Mouse (Mus musculus): Measurements from ENCODE around the gene Mindy3.
"Not testable (repeated sequence)": the region's sequence is repeated elsewhere in the genome, so short reads cannot be mapped to it uniquely, and the experiment has no call there.

Mindy3 gene

DNA sequence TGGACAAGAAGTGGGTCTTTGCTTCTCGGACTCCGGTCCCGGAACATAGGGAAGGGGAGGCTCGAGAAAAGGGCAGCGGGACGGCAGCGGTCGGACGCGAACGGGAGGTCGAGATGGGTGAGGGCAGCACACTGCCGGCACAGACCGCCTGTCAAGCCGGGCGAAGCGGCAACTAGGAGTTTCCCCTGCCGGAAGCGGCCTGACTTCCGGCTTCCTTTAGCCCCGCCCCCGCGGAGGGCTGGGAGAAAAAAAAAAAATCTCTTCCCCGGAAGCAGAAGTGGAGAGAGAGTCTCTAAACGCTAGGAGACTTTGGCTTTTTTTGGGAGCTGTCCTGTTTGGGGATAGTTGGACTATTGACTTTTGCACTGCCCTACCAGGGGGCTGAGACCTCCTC, at the start of gene Mindy3:
Gene Mindy3, minus strand, starts transcription at position 209 of the 394 bp plus-strand sequence.
- peak; percentile 79 for DNase-seq (ENCODE audit: low read depth)

DNA sequence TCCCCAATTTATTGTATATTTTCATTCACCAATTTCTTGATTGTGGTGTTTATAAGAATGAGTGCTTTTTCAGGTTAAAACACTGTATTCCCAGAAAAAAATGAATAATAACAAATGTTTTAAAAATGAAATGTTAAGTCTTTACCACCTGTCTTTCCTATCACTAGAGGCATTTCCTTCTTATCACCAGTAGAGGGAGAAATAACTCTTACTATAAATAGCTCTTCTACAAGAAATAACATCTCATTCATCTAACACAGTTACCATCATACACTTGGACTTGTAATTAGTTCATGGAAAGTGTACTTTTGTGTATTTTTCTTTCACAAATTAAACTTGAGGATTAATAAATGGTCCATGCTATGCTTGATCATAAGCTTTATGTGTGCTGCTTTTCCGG, 40.5 kb upstream of the Mindy3 start:
- DNase-seq (ENCODE audit: low read depth) = no peak

DNA sequence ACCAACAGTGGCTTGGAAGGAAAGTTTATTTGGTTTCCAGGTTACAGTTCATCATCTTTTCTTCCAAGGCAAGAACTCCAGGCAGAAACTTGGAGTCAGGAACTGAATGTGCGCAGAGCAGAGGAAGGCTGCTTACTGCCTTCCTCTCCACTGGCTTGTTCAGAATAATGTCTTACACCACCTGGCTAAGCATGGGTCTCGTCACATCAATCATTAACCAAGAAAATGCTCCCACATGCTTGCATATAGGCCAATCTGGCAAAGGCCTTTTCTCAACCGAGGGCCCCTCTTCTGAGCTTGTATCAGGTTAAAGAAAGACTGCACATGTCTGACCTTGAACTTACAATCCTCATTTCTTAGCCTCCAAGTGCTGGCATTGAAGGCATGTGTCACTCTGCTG, 30.8 kb upstream of the Mindy3 start:
- DNase-seq (ENCODE audit: low read depth) = no peak

DNA sequence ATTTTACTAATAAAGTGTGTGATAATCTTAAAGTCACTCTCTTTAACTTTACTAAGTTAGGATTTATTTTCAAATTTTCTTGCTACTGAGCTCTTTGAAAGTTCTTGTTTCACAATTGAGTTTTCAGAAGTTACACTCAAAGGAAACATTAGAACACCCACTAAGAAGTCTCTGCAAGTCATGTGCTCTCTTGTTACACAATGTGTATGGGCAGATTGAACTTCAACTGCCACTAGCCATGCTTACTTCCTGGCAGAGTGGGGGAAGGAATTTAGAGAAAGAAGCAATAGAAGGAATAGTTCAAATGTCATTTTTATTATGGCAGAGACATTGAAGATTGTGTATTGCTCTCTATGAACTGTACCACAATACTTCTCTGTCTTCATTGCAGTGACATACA, 20.9 kb upstream of the Mindy3 start:
- no peak for DNase-seq (ENCODE audit: low read depth)

DNA sequence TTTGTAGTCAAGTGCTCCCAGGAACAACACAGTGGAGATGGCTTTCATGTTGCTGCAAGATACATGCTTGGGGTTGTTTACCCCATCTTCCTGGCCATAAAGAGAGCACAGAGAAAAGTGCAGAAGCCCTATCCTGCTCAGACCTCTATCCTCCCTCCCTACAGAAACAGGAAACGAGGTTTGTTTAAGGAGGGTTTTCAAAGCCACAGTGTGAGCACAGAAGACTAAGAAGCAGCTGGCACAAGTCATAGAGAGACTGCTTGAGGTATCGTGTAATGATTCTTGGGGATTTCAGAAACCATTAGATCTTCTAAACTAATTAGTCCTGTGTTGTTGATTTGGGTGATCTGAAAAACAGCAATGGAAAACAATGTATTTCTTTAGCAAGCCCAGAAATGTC, 20.3 kb upstream of the Mindy3 start:
- no peak for DNase-seq (ENCODE audit: low read depth)

DNA sequence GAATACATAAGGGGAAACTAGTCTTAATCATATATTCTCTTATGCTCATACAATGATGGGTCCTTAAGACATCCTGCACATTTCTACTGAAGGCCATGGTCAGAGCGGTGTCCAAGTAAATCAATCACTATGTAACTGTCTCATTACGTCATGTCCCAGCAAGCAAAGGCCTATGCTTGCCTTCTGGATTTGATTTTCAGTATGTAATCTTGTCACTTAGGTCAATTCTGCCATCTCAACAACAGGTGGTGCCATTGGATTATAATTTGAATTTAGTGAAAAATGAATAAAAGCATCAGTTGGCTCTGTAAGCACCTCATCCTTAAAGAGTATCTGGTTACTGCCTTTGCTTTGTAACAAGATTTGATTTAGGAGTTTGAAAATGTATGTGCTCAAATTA, 18.9 kb upstream of the Mindy3 start:
- DNase-seq (ENCODE audit: low read depth) = no peak

DNA sequence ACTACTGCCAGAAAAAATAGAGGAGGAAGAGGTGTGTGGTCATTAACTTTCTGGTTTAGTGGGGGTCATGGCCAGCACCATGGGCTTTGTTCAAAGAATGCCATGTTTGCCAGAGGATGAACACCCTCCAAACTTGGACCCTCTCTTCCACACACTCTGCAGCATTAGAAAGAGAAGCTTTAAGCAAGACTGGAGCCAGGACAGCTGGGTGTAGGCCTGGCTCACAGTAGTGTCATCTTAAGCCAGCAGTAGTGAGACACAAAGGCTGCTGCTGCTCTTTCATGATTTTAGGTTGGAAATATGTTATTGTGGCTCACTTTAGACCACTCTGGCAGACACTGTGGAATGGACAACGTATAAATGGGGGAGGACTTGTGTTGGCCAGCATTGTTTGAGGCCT, 12.8 kb upstream of the Mindy3 start:
- DNase-seq (ENCODE audit: low read depth) = no peak

DNA sequence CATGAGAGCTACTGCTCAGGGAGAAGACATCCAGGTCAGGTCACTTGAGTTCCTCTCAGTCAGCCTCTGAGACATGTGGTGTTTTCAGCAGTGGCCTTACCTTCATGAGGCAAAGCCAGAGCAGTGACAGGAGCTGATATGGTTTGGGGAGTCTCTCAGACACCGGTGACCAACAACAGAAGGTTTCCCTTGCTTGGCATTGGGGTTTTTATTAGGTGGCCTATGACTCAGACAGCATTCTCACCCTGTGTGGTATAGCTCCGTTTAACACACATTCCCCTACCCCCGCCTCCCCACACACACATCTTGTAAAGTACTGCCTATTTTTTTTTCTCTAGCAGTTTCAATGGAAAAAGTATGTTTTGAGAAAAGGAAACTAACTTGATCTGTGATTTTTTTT, 5.1 kb upstream of the Mindy3 start:
- DNase-seq (ENCODE audit: low read depth) = no peak

DNA sequence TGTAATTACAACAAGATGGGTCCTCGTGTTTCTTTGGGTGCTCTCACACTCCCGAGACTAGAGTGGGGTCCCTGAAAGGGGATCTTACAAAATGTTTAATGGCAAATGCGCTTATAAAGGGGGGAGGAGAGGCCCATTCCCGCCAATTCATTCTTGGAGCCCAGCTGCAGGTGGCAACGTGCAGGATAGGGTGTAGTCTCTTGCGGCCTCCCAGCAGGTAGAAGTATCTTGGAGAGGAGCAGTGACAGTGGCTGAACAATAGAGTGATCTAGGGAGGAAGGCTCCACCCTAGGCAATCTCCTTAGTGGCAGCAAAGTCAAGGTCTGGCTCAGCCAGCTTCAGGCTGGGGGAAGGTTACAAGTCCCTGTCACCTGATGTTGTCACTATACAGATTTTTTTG, 4.2 kb upstream of the Mindy3 start:
- not testable (repeated sequence) for DNase-seq (ENCODE audit: low read depth)

DNA sequence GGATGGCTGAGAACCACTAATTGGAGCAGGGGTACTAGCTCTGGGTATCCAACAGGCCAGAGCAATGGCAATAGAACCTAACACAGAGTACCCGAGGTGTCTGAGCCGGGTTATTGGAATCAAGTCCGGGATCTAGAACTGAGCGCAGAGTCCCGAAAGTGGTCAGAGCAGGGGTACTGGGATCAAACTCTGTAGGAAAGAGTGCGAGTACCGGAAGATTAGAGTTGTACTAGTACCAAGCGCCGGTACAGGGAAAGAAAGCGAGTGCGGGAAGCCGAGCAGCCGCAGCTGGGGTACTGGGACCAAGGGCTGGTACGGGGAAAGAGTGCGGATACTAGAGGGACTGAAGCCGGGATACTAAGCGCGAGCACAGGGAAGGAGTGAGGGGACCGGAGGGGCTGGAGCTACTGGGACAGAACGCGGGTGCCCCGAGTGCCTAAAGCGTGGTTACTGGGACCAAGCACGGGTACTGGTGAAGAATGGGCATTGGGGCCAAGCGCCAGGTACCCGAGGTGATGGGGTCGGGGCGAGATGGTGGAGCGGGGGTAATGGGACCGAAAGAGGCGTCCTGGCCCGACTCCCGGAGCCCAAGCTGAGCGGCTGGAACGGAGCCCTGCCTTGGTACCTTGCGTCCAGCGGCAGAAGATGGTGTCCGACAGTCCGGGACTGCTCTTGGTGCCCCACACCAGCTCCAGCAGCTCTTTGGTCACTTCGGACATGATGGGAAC, 572 bp downstream of the Mindy3 start:
- peak; percentile 17 for DNase-seq (ENCODE audit: low read depth)

DNA sequence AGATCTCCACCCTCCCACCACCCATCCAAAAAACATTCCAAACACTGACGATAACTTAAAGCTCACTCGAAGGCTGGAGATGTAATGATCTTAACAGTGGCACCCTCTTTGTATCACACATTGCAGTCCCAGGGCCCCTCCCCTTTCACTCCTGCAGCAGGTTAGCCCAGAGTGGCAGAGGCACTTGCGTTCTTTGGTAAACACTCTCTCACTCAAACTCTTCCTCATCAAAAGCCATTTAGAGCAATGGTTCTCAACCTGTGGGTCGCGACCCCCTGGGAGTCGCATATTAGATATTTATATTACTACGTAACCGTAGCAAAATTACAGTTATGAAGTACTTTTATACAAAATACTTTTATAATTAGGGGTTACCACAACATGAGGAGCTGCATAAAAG, 1.1 kb downstream of the Mindy3 start:
- peak; percentile 50 for DNase-seq (ENCODE audit: low read depth)

DNA sequence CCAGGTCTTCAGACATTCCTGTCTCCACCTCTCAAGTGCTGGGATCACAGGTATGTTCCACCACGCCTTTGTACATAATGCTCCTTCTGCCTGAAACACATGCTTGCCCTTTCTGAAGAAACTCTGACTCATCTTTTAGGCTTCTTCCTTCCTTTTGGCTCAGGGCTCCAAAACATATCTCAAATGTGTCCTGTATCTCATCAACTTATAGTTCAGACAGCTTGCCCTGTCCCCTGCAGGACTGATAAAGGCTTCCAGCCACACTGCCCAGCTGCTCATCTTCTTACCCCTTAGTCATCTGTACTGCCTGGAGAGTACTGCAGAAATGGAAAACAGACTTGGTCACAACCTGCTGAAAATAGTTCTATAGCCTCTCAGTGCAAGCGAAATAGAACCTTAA, 7.0 kb downstream of the Mindy3 start:
- peak; percentile 11 for DNase-seq (ENCODE audit: low read depth)

DNA sequence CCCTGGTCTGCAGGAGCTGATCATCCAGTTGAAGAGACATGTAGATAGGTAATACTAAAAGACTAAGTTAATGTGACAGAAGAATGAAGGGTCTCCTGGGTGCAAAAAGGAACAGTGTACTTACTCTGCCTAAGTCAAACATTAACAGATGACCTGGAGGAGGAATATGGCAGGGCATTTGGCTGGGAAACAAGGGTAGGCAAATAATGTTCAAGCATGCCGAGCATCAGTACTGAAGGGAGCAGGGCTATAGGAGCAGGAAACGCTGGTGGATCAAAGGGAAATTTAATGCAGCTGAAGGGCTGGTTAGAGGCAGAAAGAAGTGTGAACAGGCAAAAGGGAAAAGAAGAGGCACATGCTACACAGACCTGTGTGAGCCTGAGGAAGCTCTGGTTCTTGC, 8.1 kb downstream of the Mindy3 start:
- no peak for DNase-seq (ENCODE audit: low read depth)

DNA sequence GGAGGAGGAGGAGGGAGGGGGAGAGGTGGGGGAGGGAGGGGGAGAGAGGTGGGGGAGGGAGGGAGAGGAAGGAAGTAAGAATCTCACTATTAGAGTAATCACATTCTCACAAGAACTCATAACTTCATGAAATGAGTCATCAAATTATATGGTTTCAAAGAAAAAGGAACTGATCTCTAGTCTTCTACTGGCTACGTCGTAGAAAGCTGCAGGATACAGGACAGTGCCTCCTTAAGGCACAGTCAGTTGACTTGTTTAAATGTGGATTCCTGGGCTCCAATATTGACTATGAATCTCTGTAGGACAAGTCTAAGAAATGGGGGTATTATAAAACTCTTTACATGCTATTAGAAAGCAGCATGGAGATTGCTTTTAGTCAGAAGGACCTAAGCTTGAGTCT, 12.5 kb downstream of the Mindy3 start:
- DNase-seq (ENCODE audit: low read depth) = no peak

DNA sequence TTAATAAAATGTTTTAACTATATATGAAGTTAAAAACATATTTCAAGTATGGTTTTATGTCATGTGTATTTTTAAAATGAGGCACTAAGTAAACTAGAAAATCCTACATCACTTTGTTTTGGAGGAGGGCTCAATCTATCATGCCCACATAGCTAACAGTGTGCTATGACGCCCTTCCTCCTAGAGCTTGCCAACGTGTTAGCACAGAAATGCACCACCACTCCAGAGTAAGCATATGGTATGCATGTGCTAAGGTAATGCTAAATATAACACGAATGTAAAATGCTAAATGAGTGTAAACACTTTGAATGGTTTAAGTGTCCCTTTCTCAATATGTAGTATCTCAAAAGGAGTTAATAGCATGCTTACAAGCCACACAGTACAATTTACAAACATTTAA, 16.8 kb downstream of the Mindy3 start:
- DNase-seq (ENCODE audit: low read depth) = no peak

DNA sequence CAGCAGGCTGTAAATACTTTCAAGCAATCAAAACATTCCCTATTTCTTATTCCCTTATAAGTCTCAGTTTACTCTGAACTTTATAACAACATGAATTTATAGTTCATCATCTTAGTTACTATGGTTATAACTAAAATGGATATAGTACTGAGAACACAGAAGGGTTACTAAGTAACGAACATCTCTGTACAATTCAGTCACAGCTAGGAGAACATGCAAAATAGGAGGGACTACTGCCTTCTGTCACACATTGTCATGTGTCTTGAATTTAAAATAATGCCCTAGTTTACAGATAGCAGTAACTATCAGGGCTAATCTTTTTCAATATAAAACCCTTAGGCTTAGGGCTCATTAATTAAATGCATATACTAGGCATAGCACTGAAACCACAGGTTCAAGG, 18.1 kb downstream of the Mindy3 start:
- DNase-seq (ENCODE audit: low read depth) = no peak

DNA sequence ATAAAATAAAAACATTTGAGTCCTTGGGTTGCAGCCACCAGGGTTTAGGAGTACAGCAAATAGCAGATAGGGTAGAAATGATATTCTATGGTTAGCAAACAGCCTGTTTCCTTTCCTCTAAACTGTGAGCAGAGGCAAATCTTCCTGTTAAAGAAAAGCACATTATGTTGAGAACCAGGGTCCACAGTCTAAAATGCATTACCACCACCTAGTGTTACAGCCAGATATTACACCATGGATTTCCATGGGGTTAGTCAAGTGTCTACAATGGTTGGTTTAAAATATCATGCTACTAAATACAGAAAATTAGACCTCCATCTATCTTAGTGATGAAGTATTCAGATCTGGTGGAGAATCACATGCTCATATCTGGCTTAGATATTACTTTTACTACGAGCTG, 30.2 kb downstream of the Mindy3 start:
- peak; percentile 70 for DNase-seq (ENCODE audit: low read depth)

DNA sequence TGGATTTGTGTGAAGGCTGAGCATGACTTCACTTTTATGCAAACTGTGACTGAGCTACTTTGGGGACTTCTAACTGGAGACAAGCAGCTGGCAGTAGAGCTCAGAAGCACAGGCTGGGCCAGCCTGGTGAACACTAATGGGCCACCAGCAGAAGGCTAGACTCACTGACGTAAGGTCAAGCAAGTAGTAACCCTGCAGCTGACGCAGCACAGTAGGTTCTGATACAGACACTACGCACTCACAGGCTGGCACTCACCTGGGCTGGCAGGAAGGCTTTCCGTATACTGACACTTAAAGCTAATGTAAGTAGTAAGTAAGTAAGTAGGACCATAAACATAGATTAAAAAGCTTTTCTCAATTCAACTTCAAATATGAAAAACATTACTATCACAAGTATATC, 30.7 kb downstream of the Mindy3 start:
- DNase-seq (ENCODE audit: low read depth) = no peak

DNA sequence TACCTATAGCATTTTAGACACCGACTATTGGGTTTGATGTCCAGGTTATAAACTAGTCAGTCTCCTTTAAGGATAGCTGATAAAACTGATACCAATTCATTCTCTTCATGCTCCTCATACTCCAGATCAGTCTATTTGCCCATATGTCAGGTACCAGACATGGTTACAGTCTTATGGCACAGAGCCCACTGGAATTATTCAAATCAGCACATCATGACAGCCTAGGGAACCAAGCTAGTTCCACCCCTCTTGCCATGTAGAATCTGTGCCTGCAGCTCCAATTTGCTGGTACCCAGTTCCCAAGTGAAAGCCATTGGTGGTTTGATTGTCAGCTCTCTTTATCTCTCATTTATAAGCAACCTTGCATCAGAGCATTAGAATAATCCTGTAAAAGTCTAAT, 34.9 kb downstream of the Mindy3 start:
- DNase-seq (ENCODE audit: low read depth) = no peak

DNA sequence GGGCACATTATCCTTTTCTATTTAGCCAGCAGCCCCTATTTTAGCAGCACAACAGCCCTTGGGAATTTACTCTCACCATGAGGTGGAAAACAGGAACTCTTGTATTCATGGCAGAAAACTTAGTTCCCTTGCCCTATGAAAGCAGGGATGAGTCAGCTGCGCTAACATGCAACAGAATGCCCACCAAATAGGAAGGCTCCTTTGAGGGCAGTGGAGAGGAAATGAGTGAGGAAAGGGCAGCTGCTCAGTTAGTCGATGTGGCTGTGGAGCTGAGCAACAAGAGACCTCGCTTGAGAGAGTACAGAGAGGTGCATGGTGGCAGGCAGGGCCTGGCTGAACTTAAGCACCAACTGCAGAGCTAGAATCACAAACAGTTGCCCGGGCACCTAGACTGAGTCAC, 36.6 kb downstream of the Mindy3 start:
- DNase-seq (ENCODE audit: low read depth) = no peak

DNA sequence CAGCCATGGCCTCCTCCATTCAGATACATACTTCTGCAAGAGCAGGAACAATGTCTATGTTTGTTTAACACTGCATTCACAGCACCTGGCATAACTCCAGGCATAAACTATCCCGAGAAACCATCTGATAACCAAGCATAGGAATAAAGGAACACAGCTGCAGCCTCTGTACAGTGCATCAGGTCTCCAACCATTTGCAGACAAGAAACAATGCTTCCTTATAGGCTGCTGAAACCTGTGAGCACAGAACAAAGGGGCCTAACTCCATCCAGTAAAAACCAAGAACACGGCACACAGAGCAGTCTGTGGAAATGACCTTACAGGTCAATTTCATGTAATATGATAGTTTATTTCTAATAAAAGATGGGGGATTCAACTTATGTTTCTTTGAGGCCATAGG, 39.0 kb downstream of the Mindy3 start:
- DNase-seq (ENCODE audit: low read depth) = no peak

DNA sequence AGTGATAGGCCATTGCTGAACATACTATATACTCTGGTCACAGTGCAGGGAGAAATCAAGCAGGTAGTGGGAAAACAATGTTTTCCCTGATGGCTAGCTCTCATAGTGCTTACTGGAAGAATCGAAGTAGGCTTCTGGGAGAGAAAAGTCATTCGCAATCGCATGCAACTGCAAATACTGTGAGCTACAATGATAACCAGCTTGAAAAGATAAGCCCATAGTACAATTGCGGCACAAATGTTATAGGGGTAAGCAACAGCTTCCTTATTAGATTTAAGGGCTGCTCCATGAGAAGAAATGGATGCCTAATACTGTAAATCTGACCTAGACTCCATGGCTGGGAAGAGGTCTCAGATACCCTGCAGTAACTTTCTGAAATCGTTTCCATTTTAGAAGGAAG, 40.7 kb downstream of the Mindy3 start:
- no peak for DNase-seq (ENCODE audit: low read depth)

DNA sequence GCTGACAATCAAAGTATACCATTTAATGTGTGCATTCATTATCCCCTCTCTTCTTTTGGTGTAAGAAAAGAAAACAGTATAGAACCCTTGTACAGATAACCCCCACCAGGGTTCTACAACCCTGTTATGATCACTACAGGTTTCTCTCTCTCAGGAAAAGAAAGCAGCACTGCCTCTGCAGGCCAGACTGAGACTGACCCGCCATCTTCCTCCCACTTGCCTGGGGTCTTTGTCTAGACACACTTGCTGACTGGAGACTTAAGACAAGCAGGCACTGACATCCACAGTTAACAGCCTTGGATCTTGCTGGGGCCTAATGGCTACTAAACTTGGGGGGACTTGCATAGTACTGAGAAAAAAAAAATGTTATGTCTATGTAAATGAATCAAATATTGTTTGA, 42.2 kb downstream of the Mindy3 start:
- no peak for DNase-seq (ENCODE audit: low read depth)

DNA sequence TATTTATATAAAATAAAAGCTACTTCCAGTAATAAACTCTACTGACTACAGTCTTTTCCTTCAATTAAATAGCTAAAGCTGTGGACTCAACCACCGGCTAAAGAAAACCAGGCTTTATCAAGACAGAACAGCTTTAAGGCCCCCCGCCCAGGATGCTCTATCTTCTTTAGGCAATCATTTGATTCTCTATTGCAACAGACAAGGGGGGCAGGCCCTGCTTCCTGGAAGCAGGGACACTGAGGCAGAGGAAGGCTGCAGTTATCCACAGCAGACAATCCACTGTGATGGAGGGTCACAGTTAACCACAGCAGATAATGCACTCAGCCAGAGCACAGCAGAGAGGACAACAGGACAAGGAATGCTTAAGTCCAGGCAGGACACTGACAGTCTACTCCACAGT, 46.4 kb downstream of the Mindy3 start:
- DNase-seq (ENCODE audit: low read depth) = peak; percentile 86

DNA sequence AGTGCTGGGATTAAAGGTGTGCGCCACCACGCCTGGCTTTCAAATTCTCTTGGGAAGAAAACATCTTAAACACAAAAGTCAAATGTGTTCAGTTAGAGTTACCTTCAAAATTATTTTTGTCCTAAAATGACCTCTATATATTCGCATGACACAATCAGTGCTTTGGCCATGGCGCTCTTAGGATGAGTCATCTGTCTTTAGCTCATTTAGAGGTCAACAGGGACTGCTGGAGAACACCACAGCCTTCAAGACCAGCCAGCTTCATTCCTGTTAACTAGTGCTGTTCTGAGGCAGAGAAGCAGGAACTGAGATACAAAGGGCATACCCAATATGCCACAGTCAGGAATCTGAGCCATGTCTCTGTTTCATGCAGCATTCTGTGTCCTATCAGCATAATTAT, 47.9 kb downstream of the Mindy3 start:
- no peak for DNase-seq (ENCODE audit: low read depth)

Data from c-Kit-positive CD71-positive TER-119-negative erythroid progenitor cells, embryonic 14.5 days (primary cell).